ENCODE assay signal across 18 mouse cellular contexts in the genomic region with DNA sequence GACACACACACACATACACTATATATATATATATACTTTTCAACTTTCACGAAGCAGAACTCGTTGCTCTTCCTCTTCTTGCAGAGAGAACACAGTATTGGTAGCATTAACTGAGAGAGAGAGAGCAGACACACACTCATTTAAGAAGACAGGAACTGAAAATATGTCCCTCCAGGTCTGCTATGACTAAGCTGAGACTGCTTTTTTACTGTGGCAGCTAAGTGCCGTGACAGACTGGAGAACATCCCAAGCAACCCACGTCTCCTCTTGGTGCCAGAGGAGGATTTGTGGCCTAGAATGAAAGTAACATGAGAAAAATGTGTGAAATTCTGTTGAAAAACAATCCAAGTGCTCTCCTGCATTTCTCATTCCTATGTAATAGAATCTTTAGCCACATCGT.
DNase-seq lines count a peak whose midpoint lies in the region; ATAC-seq and TF ChIP-seq lines count a peak whose summit lies in the region.
"Had no signal": no experiment of that assay in that cellular context is flagged by ENCODE, and none has a peak within 500 bp of the region (broad histone marks: within the 10 kb centered on the region; RNA-seq: fewer than 3 reads in every experiment).

No protein-coding gene starts in this region.

- no peaks in the 10 kb centered on the region for H3K36me3 ChIP-seq in midbrain, embryonic 11.5 days (ENCODE audit: control insufficient read depth, insufficient read depth, low read length)
- H3K36me3 ChIP-seq: heart, embryonic 13.5 days; limb, embryonic 13.5 days; midbrain, embryonic 15.5 days had no signal

- no peak overlapping the region for H3K27ac ChIP-seq in layer of hippocampus, adult 2 months
- no peak overlapping the region for H3K27ac ChIP-seq in midbrain, embryonic 11.5 days (ENCODE audit: low read depth, low read length)
- H3K27ac ChIP-seq: heart, embryonic 13.5 days; limb, embryonic 13.5 days; liver, embryonic 14.5 days; midbrain, embryonic 15.5 days had no signal

- no peak for ATAC-seq in CD4-positive, CD25-positive, alpha-beta regulatory T cell, adult 4 months
- no peak for ATAC-seq in midbrain, embryonic 11.5 days (ENCODE audit: low FRiP score)
- ATAC-seq: activated CD4-positive, CD25-positive, alpha-beta regulatory T cell, adult 4 months; midbrain, embryonic 15.5 days had no signal

- H3K4me3 ChIP-seq in layer of hippocampus, adult 2 months = no peak overlapping the region
- H3K4me3 ChIP-seq in midbrain, embryonic 11.5 days (ENCODE audit: low read depth, low read length) = no peak overlapping the region
- H3K4me3 ChIP-seq: heart, embryonic 13.5 days; limb, embryonic 13.5 days; midbrain, embryonic 15.5 days had no signal

- no peaks in the 10 kb centered on the region for H3K9me3 ChIP-seq in midbrain, embryonic 11.5 days (ENCODE audit: control insufficient read depth, low read length)
- H3K9me3 ChIP-seq: heart, embryonic 13.5 days; limb, embryonic 13.5 days; midbrain, embryonic 15.5 days had no signal

- no peak overlapping the region for H3K9ac ChIP-seq in midbrain, embryonic 11.5 days (ENCODE audit: low read length)
- H3K9ac ChIP-seq: heart, embryonic 13.5 days; limb, embryonic 13.5 days; liver, embryonic 14.5 days; midbrain, embryonic 15.5 days had no signal

- TF ChIP-seq CTCF in layer of hippocampus, adult 2 months (conservative IDR thresholded peaks at IDR 0.05) = no peak

- intact Hi-C loops in left cerebral cortex, postnatal 4 days (cut with DNase I) = no loop called here
- intact Hi-C loops in left cerebral cortex, postnatal 10 days (cut with DNase I) = no loop called here

- no peaks in the 10 kb centered on the region for H3K4me1 ChIP-seq in midbrain, embryonic 11.5 days (ENCODE audit: control insufficient read depth, insufficient read depth, low read length)
- H3K4me1 ChIP-seq: heart, embryonic 13.5 days; limb, embryonic 13.5 days; midbrain, embryonic 15.5 days had no signal

- WGBS in midbrain, embryonic 11.5 days = 91% methylated on average over 5 of the region's 5 CpGs

- no peak overlapping the region for H3K4me2 ChIP-seq in midbrain, embryonic 11.5 days
- H3K4me2 ChIP-seq: heart, embryonic 13.5 days; limb, embryonic 13.5 days; midbrain, embryonic 15.5 days had no signal

- no peaks in the 10 kb centered on the region for H3K27me3 ChIP-seq in midbrain, embryonic 11.5 days (ENCODE audit: control insufficient read depth, insufficient read depth, low read length)
- H3K27me3 ChIP-seq: heart, embryonic 13.5 days; limb, embryonic 13.5 days; midbrain, embryonic 15.5 days had no signal

- DNase-seq in left cerebral cortex, adult 11 months (ENCODE audit: low spot score) = peak; percentile 15
- DNase-seq in left cerebral cortex, postnatal 4 days = no peak
- peak; percentile 30 to 54 for DNase-seq in layer of hippocampus, adult 2 months (ENCODE audit: low spot score in 2 of 2)
- peak; percentile 9 to 16 for DNase-seq in left cerebral cortex, postnatal 10 days (ENCODE audit: extremely low spot score in 1 of 2, low spot score in 2 of 2)
- peak; percentile 45 to 73 for DNase-seq in right cerebral cortex, postnatal 36 days (ENCODE audit: low spot score in 2 of 2)
- no peak for DNase-seq in midbrain, embryonic 11.5 days (ENCODE audit: low spot score, missing footprints)
- no peak for DNase-seq in MN1 (ENCODE audit: low spot score)
- DNase-seq: adrenal gland, postnatal 36 days; cerebellum, adult 9-10 months; kidney, adult 18-20 months; kidney, postnatal 14 days; lung, postnatal 10 days had no signal

Comparison
In these comparisons a context has a peak if more than half of its experiments do, and no peak if none do; other contexts are left out.
1. DNase-seq: peak in left cerebral cortex, adult 11 months (single experiment), layer of hippocampus, adult 2 months (2 of 2), left cerebral cortex, postnatal 10 days (2 of 2) and right cerebral cortex, postnatal 36 days (2 of 2); none in left cerebral cortex, postnatal 4 days (single experiment), midbrain, embryonic 11.5 days (single experiment) and MN1 (single experiment).